Mouse (Mus musculus): ENCODE data around the gene Sac3d1. TPM values are rescaled to one million over a fixed set of nuclear protein-coding genes. Genes with fewer than 3 reads are reported as not detected.
"Not testable (repeated sequence)": the region's sequence is repeated elsewhere in the genome, so short reads cannot be mapped to it uniquely, and the experiment has no call there.

Sac3d1 gene
- polyA plus RNA-seq, 1 experiment = 46.4 TPM

GRCm38 (mm10) chr19:6141394-6141749 lies 22.9 kb upstream of the Sac3d1 start, which contains the start of gene Arl2:
Gene Arl2, minus strand, starts transcription at chr19:6141548.
- no peaks in the 10 kb centered on the region for H3K27me3 ChIP-seq (ENCODE audit: control insufficient read depth, insufficient read depth, low read length)
- H3K4me3 ChIP-seq (ENCODE audit: low read depth, low read length) = peak within 1 kb of the TSS; percentile 80
- H3K36me3 ChIP-seq (ENCODE audit: control insufficient read depth, insufficient read depth, low read length) = peaks cover 3% of the 10 kb centered on the region; the same call in 1 of the 2 replicates
- 0 out of 2 replicates have a peak, but pooled peaks have one; percentile 12 for TF ChIP-seq POLR2A (IDR thresholded peaks at IDR 0.05; ENCODE audit: low read depth, low read length)
- peak; percentile 65; the same call in 1 of the 2 replicates for TF ChIP-seq CTCF (IDR thresholded peaks at IDR 0.05; ENCODE audit: extremely low read depth, insufficient read length, insufficient replicate concordance, low read depth, low read length)
- peak within 1 kb of the TSS; percentile 93 for H3K27ac ChIP-seq (ENCODE audit: insufficient read depth, low read depth, low read length)
- 1% methylated on average over 15 of the region's 15 CpGs for WGBS
- no peaks in the 10 kb centered on the region for H3K4me1 ChIP-seq (ENCODE audit: control insufficient read depth, insufficient read depth, insufficient read length, low read length)

GRCm38 (mm10) chr19:6140678-6141393 lies 22.4 kb upstream of the Sac3d1 start, which contains the start of gene Batf2:
Gene Batf2, plus strand, starts transcription at chr19:6140983.
- peak within 1 kb of the TSS; percentile 93 for H3K27ac ChIP-seq (ENCODE audit: insufficient read depth, low read depth, low read length)
- 1% methylated on average over 68 of the region's 68 CpGs for WGBS
- no peaks in the 10 kb centered on the region for H3K4me1 ChIP-seq (ENCODE audit: control insufficient read depth, insufficient read depth, insufficient read length, low read length)
- peaks cover 3% of the 10 kb centered on the region; the same call in 1 of the 2 replicates for H3K36me3 ChIP-seq (ENCODE audit: control insufficient read depth, insufficient read depth, low read length)
- H3K4me3 ChIP-seq (ENCODE audit: low read depth, low read length) = peak within 1 kb of the TSS; percentile 80
- TF ChIP-seq CTCF (IDR thresholded peaks at IDR 0.05; ENCODE audit: extremely low read depth, insufficient read length, insufficient replicate concordance, low read depth, low read length) (no peak; the same call in 1 of the 2 replicates), POLR2A (IDR thresholded peaks at IDR 0.05; ENCODE audit: low read depth, low read length) (no peak)
- H3K27me3 ChIP-seq (ENCODE audit: control insufficient read depth, insufficient read depth, low read length) = no peaks in the 10 kb centered on the region

GRCm38 (mm10) chr19:6140374-6140677 lies 21.9 kb upstream of the Sac3d1 start:
- Histone ChIP-seq H3K4me3 (ENCODE audit: low read depth, low read length) (peak overlapping the region; percentile 80), H3K36me3 (ENCODE audit: control insufficient read depth, insufficient read depth, low read length) (peaks cover 3% of the 10 kb centered on the region; the same call in 1 of the 2 replicates), H3K4me1 (ENCODE audit: control insufficient read depth, insufficient read depth, insufficient read length, low read length) (no peaks in the 10 kb centered on the region), H3K27me3 (ENCODE audit: control insufficient read depth, insufficient read depth, low read length) (no peaks in the 10 kb centered on the region), H3K27ac (ENCODE audit: insufficient read depth, low read depth, low read length) (peak overlapping the region; percentile 93)
- TF ChIP-seq POLR2A (IDR thresholded peaks at IDR 0.05; ENCODE audit: low read depth, low read length) (no peak), CTCF (IDR thresholded peaks at IDR 0.05; ENCODE audit: extremely low read depth, insufficient read length, insufficient replicate concordance, low read depth, low read length) (no peak)
- WGBS = under 1% methylated on average over 16 of the region's 16 CpGs

GRCm38 (mm10) chr19:6139701-6140100 lies 21.3 kb upstream of the Sac3d1 start:
- no peaks in the 10 kb centered on the region for H3K27me3 ChIP-seq (ENCODE audit: control insufficient read depth, insufficient read depth, low read length)
- H3K27ac ChIP-seq (ENCODE audit: insufficient read depth, low read depth, low read length) = no peak overlapping the region
- TF ChIP-seq POLR2A (IDR thresholded peaks at IDR 0.05; ENCODE audit: low read depth, low read length) (no peak), CTCF (IDR thresholded peaks at IDR 0.05; ENCODE audit: extremely low read depth, insufficient read length, insufficient replicate concordance, low read depth, low read length) (no peak)
- H3K4me1 ChIP-seq (ENCODE audit: control insufficient read depth, insufficient read depth, insufficient read length, low read length) = no peaks in the 10 kb centered on the region
- peaks cover 3% of the 10 kb centered on the region; the same call in 1 of the 2 replicates for H3K36me3 ChIP-seq (ENCODE audit: control insufficient read depth, insufficient read depth, low read length)
- WGBS = 92% methylated on average over 6 of the region's 6 CpGs
- H3K4me3 ChIP-seq (ENCODE audit: low read depth, low read length) = no peak overlapping the region

- no peak for TF ChIP-seq CTCF (IDR thresholded peaks at IDR 0.05; ENCODE audit: extremely low read depth, insufficient read length, insufficient replicate concordance, low read depth, low read length)
- TF ChIP-seq POLR2A (IDR thresholded peaks at IDR 0.05; ENCODE audit: low read depth, low read length) = no peak
- Histone ChIP-seq H3K27ac (ENCODE audit: insufficient read depth, low read depth, low read length) (no peak overlapping the region), H3K4me3 (ENCODE audit: low read depth, low read length) (no peak overlapping the region), H3K4me1 (ENCODE audit: control insufficient read depth, insufficient read depth, insufficient read length, low read length) (no peaks in the 10 kb centered on the region), H3K36me3 (ENCODE audit: control insufficient read depth, insufficient read depth, low read length) (peaks cover 3% of the 10 kb centered on the region; the same call in 1 of the 2 replicates), H3K27me3 (ENCODE audit: control insufficient read depth, insufficient read depth, low read length) (no peaks in the 10 kb centered on the region)
- 90% methylated on average over 3 of the region's 3 CpGs for WGBS
These were observed 17.9 kb upstream of the Sac3d1 start for GRCm38 (mm10) chr19:6136397-6136796.

GRCm38 (mm10) chr19:6133197-6133596 lies 14.7 kb upstream of the Sac3d1 start:
- not testable (repeated sequence) for H3K36me3 ChIP-seq (ENCODE audit: control insufficient read depth, insufficient read depth, low read length); H3K27ac ChIP-seq (ENCODE audit: insufficient read depth, low read depth, low read length); H3K27me3 ChIP-seq (ENCODE audit: control insufficient read depth, insufficient read depth, low read length); H3K4me3 ChIP-seq (ENCODE audit: low read depth, low read length); H3K4me1 ChIP-seq (ENCODE audit: control insufficient read depth, insufficient read depth, insufficient read length, low read length)
- 33% methylated on average over 1 of the region's 1 CpGs for WGBS

GRCm38 (mm10) chr19:6132171-6132827 lies 13.8 kb upstream of the Sac3d1 start:
- WGBS = 81% methylated on average over 7 of the region's 7 CpGs
- Histone ChIP-seq H3K4me1 (ENCODE audit: control insufficient read depth, insufficient read depth, insufficient read length, low read length) (no peaks in the 10 kb centered on the region), H3K27ac (ENCODE audit: insufficient read depth, low read depth, low read length) (no peak overlapping the region), H3K27me3 (ENCODE audit: control insufficient read depth, insufficient read depth, low read length) (no peaks in the 10 kb centered on the region), H3K36me3 (ENCODE audit: control insufficient read depth, insufficient read depth, low read length) (0 out of 2 replicates have a peak, but pooled peaks cover 2% of the 10 kb centered on the region), H3K4me3 (ENCODE audit: low read depth, low read length) (no peak overlapping the region)
- TF ChIP-seq POLR2A (IDR thresholded peaks at IDR 0.05; ENCODE audit: low read depth, low read length) = no peak
- TF ChIP-seq CTCF (IDR thresholded peaks at IDR 0.05; ENCODE audit: extremely low read depth, insufficient read length, insufficient replicate concordance, low read depth, low read length) = no peak

- not testable (repeated sequence) for H3K36me3 ChIP-seq (ENCODE audit: control insufficient read depth, insufficient read depth, low read length); H3K4me1 ChIP-seq (ENCODE audit: control insufficient read depth, insufficient read depth, insufficient read length, low read length); H3K4me3 ChIP-seq (ENCODE audit: low read depth, low read length); H3K27me3 ChIP-seq (ENCODE audit: control insufficient read depth, insufficient read depth, low read length); H3K27ac ChIP-seq (ENCODE audit: insufficient read depth, low read depth, low read length)
- WGBS = 72% methylated on average over 7 of the region's 7 CpGs
These were observed 12.1 kb upstream of the Sac3d1 start for GRCm38 (mm10) chr19:6130414-6131128.

All from small intestine, adult 2 months (tissue).